Mouse (Mus musculus) layer of hippocampus, adult 18-20 months (tissue): ENCODE results near the gene Chst15. TPM values are rescaled to one million over a fixed set of nuclear protein-coding genes. Genes with fewer than 3 reads are reported as not detected.
A peak's percentile ranks its signal among the peaks of the same experiment; 100 is the strongest.

ENCODE experiments used
- DNase-seq, 2 experiments: peaks; one replicate each; pipeline ENCODE4 v3.0.0; 2022; ENCODE audit warnings: low spot score in 2 of 2
- total RNA-seq, 2 experiments: library from RNA; stranded (reverse); gene quantifications; 2 replicates each; pipeline ENCODE4 v1.2.3; 2021

The Chst15 gene
- total RNA-seq, 2 experiments from 2014 or later, result 39.3 to 45.0 TPM

GRCm38 (mm10) chr7:132269661-132270060, 47.4 kb downstream of the Chst15 start:
- no peak for DNase-seq

DNA sequence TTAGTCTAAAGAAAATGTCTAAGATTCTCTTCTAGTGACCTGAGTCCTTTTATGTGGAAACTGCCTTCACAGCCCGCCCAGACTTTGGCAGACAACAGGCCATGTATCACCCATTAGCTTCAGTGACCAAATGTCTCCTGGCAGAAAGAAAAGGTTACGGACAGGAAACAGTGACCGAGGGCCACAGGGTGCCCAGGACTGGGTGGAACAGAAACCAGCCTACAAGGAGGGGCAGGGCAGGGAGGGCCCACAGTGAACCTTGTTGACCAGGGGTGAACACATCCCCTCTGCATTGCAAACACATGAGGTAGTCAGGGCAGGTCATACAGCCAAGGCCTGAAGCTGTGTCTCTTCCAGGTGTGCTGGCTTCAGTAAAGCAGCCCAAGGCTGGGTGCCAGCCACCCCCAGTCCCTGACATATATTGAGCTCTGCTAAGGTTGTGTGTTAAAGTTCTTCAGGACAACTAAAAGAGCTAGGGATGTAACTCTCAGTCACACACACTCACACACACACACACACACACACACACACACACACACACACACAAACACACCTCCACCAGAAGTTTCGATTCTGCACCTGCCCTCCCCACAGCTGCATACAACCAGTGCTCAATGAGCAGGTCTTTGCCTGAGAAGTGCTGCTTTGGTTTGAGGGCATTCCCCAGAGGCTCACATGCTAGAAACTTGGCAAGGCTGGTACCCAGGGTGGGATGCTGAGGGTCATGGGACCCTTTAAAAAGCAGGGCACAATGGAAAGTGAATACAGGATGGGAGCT, 49.1 kb downstream of the Chst15 start:
- no peak for DNase-seq

GRCm38 (mm10) chr7:132264763-132265162, 52.3 kb downstream of the Chst15 start:
- DNase-seq, result peak in 1 of 2 experiments; percentile 37

- DNase-seq, result no peak
Measured at GRCm38 (mm10) chr7:132263186-132263585, 53.8 kb downstream of the Chst15 start.

DNA sequence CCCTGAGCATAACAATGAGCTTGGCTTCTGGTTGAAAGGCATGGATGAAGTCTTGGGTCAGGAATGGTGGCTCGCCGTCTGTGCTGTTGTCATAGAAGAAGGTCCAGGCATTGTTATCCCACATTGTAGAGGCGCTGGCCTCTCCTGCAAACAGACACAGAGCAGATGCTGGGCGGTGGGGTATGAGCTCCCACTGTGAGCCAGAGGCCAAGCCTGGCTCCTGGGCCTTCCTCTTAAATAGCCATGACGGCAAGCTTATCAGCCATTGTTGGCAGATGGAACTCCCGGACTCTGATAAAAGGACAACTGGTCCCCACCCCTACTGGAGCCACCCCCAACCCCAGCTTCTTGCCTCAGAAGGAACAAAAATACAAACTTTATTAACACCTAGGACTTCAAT, 54.3 kb downstream of the Chst15 start:
- DNase-seq, result no peak

- DNase-seq, result no peak
Measured at GRCm38 (mm10) chr7:132261885-132262284, 55.1 kb downstream of the Chst15 start.

GRCm38 (mm10) chr7:132260632-132261031, 56.4 kb downstream of the Chst15 start:
- DNase-seq, result no peak

GRCm38 (mm10) chr7:132258817-132259216, 58.2 kb downstream of the Chst15 start:
- DNase-seq, result peak in 1 of 2 experiments; percentile 55

DNA sequence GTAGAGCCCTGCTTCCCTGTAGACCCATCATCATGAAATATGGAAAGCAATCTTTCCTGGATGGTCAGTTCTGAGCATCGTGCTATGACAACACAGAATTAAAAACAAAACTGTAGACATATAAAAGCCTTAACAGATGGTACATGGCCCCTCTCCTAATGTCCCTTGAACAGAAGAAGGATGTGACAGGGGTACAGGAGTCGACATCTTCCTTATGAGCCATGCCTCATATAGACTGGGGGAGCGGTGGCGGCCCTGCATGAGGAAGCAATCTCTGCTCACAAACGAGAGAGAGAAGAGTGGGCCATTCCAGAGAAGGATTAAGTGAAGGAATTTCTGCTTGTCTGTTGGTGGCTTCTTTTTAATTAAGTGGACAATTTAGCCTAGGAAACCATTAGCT, 58.8 kb downstream of the Chst15 start:
- DNase-seq, result no peak

- DNase-seq, result peak; percentile 70 to 89
Measured at GRCm38 (mm10) chr7:132253513-132253912, 63.5 kb downstream of the Chst15 start.

- DNase-seq, result no peak
Measured at GRCm38 (mm10) chr7:132253078-132253477, 64.0 kb downstream of the Chst15 start.

DNA sequence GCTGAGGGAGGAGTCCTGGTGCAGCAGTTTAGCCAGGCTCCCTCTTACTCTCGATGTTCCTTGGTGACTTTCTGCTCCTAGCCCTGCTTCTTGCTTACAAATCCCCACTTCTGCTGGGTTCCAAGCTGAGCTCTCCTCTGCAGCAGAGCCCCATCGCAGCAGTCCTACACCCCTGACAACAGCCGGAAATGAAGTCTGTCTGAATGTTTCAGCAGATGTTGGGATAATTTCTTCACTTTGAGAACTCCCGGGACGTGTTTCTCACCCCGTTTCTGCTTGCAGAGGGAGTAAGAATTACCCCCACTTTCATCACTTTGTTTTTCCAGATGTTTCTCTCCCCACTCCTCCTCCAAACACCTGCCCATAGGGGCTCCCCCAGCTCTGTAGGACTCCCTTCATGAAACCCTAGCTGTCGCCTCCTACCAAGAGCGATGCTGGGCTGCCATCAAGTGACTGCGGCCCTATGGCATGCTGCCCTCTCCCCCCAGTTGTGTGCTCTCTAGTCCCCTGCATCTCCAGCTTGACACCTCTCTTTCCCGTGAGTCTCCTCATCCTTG, 67.4 kb downstream of the Chst15 start:
- DNase-seq, result no peak

GRCm38 (mm10) chr7:132247567-132247966, 69.5 kb downstream of the Chst15 start:
- DNase-seq, result peak in 1 of 2 experiments; percentile 34

DNA sequence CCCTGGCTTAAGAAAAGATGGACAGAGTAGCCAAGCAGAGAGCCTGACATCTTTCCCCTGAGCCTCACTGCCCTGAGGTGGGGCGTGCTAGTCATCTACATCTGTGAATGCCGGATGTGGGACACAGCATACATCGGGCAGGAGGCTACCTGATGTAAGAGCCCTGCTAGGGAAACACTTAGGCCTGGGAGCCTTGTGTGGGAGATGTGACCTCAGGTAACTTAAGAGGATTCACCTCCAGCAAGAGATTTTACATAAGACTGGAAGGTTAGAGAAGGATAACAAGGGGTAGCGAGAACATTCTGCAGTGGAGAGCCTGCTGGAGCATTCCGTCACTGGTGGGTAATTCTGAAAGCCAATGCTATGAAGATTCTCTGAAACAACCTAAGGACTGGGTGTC, 69.9 kb downstream of the Chst15 start:
- DNase-seq, result no peak

GRCm38 (mm10) chr7:132245730-132246129, 71.3 kb downstream of the Chst15 start:
- no peak for DNase-seq

DNA sequence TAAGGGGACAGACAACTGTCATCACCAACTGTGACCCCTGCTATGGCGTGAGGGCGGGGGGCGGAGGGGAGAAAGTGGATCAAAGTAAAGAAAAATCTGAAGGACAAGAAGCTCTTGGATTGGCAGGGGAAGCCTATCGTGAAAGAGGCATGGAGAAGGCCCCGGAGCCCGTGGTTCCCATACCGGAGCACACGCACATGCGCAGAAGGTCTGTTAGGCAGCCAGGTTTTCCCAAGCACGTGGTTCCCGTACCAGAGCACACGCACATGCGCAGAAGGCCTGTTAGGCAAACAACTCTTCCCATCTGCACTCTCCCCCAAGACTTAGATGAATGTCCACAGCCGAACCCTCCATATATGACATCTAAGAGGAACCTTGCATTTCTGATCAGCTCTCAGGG, 72.4 kb downstream of the Chst15 start:
- DNase-seq, result no peak

GRCm38 (mm10) chr7:132243225-132243624, 73.8 kb downstream of the Chst15 start:
- DNase-seq, result no peak

- DNase-seq, result no peak
Measured at GRCm38 (mm10) chr7:132242617-132243141, 74.3 kb downstream of the Chst15 start.

GRCm38 (mm10) chr7:132238921-132239320, 78.1 kb downstream of the Chst15 start:
- DNase-seq, result no peak

DNA sequence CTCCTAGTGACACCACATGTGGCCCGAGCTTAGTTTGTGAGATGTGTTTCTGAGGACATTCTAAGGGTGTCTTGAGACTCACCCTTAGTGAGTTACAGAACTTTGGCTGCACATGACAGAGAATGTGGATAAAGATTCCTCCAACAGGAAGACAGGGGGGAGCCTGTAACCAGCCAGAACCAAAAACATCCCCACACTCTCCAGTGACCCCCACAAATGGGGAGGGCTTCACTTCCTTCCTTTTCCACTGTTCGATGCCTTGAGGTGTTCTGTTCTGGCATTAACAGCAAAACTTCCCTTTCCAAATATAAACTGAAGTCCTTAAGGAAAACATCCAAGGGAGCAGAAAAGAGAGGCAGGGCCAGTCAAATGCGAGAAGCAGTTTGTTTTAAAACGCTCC, 79.8 kb downstream of the Chst15 start:
- DNase-seq, result no peak

- DNase-seq, result no peak
Measured at GRCm38 (mm10) chr7:132236789-132237188, 80.2 kb downstream of the Chst15 start.

DNA sequence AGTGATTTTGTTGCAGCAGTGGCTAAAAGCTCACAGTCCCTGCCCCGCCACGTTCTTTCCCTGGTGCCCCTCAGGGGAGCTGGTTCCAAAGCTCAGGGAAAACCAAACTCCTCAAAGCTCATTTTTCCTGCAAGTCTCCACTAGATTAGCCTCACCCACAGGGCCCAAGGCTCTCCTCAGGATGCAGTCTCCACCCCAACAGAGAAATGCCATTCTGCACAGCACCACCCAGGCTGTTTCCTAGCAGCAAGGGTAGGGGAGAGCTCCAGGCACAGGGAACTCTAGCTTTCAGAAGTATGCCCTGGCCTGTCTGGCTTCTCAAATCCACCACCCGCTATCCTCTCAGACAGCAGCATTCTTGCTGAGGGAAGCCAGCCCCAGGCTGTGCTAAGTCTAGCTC, 82.8 kb downstream of the Chst15 start:
- DNase-seq, result no peak

GRCm38 (mm10) chr7:132233732-132234131, 83.3 kb downstream of the Chst15 start:
- DNase-seq, result no peak
